Mouse (Mus musculus) cerebellum, adult 18-20 months (tissue): ENCODE data around the gene Gm45808.
A peak's percentile ranks its signal among the peaks of the same experiment; 100 is the strongest.
"Not testable (repeated sequence)": the region's sequence is repeated elsewhere in the genome, so short reads cannot be mapped to it uniquely, and the experiment has no call there.

Experiments used
- DNase-seq, 2 experiments: peaks; one replicate each; pipeline ENCODE4 v3.0.0; 2021

Gene Gm45808

GRCm38 (mm10) chr7:45467090-45467670 lies 19.4 kb downstream of the Gm45808 start:
- peak in 1 of 2 experiments; percentile 35 for DNase-seq

- DNase-seq, result peak; percentile 98 to 99
Measured at GRCm38 (mm10) chr7:45466283-45467089, 20.1 kb downstream of the Gm45808 start, which contains the start of gene Bax. TSS of gene Bax (minus strand) at chr7:45466898.

- no peak for DNase-seq
Measured at GRCm38 (mm10) chr7:45465549-45465948, 21.1 kb downstream of the Gm45808 start.

- DNase-seq, result peak in 1 of 2 experiments; percentile 21
Measured at GRCm38 (mm10) chr7:45465112-45465511, 21.5 kb downstream of the Gm45808 start.

- DNase-seq, result no peak
Measured at GRCm38 (mm10) chr7:45463987-45464778, 22.4 kb downstream of the Gm45808 start.

- DNase-seq, result not testable (repeated sequence)
Measured at GRCm38 (mm10) chr7:45462868-45463267, 23.7 kb downstream of the Gm45808 start.

GRCm38 (mm10) chr7:45462325-45462724 lies 24.3 kb downstream of the Gm45808 start:
- DNase-seq, result no peak

GRCm38 (mm10) chr7:45461781-45462180 lies 24.8 kb downstream of the Gm45808 start:
- DNase-seq, result no peak

- no peak for DNase-seq
Measured at GRCm38 (mm10) chr7:45461326-45461725, 25.3 kb downstream of the Gm45808 start.

- peak in 1 of 2 experiments; percentile 34 for DNase-seq
Measured at GRCm38 (mm10) chr7:45460860-45461314, 25.7 kb downstream of the Gm45808 start.

GRCm38 (mm10) chr7:45460377-45460776 lies 26.2 kb downstream of the Gm45808 start:
- DNase-seq, result no peak

GRCm38 (mm10) chr7:45459564-45460140 lies 27.0 kb downstream of the Gm45808 start, which contains the start of gene Ftl1:
TSS of gene Ftl1 (minus strand) at chr7:45459884.
- DNase-seq, result peak; percentile 92 to 97

- DNase-seq, result peak; percentile 84 to 86
Measured at GRCm38 (mm10) chr7:45458748-45459563, 27.7 kb downstream of the Gm45808 start.

- no peak for DNase-seq
Measured at GRCm38 (mm10) chr7:45457204-45458060, 29.2 kb downstream of the Gm45808 start.

- DNase-seq, result no peak
Measured at GRCm38 (mm10) chr7:45456721-45457203, 29.8 kb downstream of the Gm45808 start.

- no peak for DNase-seq
Measured at GRCm38 (mm10) chr7:45455932-45456696, 30.5 kb downstream of the Gm45808 start.

GRCm38 (mm10) chr7:45454971-45455370 lies 31.6 kb downstream of the Gm45808 start:
- no peak for DNase-seq

GRCm38 (mm10) chr7:45451344-45451982 lies 35.1 kb downstream of the Gm45808 start:
- peak; percentile 90 for DNase-seq

GRCm38 (mm10) chr7:45449974-45450373 lies 36.6 kb downstream of the Gm45808 start:
- DNase-seq, result no peak
